Mouse (Mus musculus) adrenal gland, adult 18-20 months (tissue): ENCODE data around the gene Rsg1. TPM values are rescaled to one million over a fixed set of nuclear protein-coding genes. Genes with fewer than 3 reads are reported as not detected.

Experiments used
- DNase-seq, 2 experiments: peaks; one replicate each; pipeline ENCODE4 v3.0.0; 2021 to 2022; ENCODE audit warnings: low spot score in 2 of 2
- total RNA-seq, 2 experiments: library from RNA; stranded (reverse); gene quantifications; 1 replicate in 1 of 2; 2 replicates in 1 of 2; pipeline ENCODE4 v1.2.3; 2021

The Rsg1 gene
- total RNA-seq, 2 experiments from 2014 or later, result 0.93 to 1.4 TPM

DNA sequence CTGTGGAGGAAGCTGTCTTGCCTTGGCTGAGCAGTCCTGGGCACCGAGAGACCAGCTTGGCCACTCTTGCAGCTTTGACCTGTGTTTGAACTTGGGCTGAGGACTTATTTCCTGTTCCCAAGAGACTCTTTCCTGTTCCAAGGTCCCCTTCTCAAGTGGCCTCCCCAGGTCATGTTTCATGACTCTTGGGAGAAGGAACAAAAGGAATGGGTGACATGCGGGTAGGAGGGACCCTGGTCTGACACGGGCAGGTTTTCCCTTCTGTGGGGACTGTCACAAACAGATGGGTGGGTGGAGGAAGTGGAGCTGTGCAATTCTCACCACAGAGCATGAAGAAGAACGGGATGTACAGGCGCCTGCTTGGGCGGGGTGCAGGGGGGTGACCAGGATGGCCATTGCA, 58.0 kb downstream of the Rsg1 start:
- DNase-seq, result no peak

DNA sequence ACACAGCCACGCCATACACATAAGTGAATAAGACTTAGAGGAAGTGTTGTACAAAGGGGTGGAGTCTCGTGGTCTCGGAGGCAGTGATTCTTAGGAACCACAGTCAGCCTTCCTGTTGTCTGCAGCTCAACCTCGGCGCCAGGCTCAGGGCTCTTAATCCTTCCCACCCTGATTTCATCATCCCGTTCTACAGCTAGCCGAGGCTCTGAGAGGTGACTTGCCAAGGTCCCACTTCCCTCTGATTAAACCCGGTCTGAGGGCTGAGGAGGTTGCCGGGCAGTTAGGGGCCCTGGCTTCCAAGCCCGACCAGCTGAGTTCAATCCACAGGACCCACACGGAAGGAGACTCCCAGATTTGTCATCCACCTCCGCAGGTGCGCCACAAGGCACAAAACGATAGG, 59.1 kb downstream of the Rsg1 start:
- DNase-seq, result no peak

DNA sequence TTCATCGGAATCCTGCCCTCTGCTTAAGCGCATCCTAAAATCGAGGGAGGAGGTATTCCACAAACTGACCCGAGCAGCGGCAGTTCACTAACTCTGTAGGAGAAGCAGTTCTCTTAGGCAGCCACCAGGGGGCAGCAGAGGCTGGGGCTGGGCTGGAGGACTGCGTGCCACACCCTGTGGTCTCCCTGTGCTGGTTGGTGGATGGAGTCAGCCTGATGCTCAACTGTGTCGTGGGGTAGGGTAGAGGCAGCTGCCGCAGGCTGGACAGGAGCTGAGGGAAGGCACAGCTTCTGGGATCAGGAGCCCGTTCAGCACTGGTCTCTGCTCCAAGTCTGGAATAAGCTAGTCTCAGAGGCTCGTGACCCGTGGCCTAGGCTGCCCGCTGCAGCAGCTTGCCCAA, 59.5 kb downstream of the Rsg1 start:
- peak; percentile 88 to 93 for DNase-seq

DNA sequence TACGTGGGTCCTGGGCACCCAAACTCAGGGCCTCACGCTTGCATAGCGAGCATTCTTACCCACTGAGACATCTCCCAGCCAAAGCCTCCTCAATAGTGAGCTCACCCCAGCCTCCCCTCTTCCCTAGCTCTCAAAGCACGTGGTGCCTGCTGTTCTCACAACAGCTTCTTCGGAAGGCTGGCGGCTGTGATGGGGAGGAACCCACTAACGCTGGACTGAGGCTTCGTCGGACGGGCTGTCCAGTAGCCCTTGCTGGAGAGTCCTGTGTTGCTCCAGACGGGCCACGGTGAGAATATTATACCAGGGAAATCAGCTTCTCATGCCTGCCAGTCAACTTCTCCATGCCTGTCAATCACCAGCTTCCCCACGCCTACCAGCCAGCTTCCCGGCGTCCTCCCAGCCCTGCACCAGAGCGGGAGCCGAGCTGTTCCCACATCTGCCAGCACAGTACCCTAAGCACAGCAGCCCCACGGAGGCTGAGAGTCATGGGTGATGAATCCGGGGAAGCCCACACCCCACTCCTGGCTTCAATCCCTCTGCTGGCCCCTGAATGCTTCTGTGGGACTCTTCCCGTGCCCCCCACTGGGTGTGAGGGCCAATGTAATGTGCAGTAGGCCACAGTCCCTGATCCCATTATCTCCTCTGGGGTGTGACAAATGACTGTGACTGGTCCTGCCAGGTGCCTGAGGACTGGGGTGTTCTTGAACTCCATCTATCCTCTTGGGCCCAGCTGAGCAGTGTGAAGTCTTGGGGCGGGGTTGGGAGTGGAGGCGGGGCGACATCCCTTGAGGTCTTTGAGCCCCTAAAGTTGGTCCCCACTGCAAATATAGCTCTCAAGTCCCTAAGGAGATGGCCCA, 61.0 kb downstream of the Rsg1 start:
- no peak for DNase-seq

Other genes with a start within 250 kb of the Rsg1 start
- 10 to 100 TPM; 30.2 to 31.0 TPM for gene Atp13a2, start 227.1 kb upstream of the Rsg1 start, total RNA-seq
- 1 to 10 TPM; 6.4 to 6.6 TPM for gene Mfap2, start 203.5 kb upstream of the Rsg1 start, total RNA-seq
- 1 to 10 TPM; 6.4 to 6.9 TPM for gene Crocc, start 153.4 kb upstream of the Rsg1 start, total RNA-seq
- 10 to 100 TPM; 59.3 to 61.1 TPM for gene Necap2, start 135.6 kb upstream of the Rsg1 start, total RNA-seq
- not detected for gene Spata21, start 125.6 kb upstream of the Rsg1 start, total RNA-seq
- gene Szrd1, start 74.2 kb upstream of the Rsg1 start, total RNA-seq, result 100 to 1,000 TPM; 109 to 127 TPM
- 10 to 100 TPM; 21.1 to 23.1 TPM for gene Fbxo42, start 66.0 kb upstream of the Rsg1 start, total RNA-seq
- gene Arhgef19, start 25.5 kb downstream of the Rsg1 start, total RNA-seq, result 10 to 100 TPM; 47.6 to 51.9 TPM
- 10 to 100 TPM; 12.0 to 18.1 TPM for gene Epha2, start 87.3 kb downstream of the Rsg1 start, total RNA-seq
- gene Fam131c, start 154.3 kb downstream of the Rsg1 start, total RNA-seq, result 1 to 10 TPM; 1.3 to 2.4 TPM
- gene Clcnka, start 184.8 kb downstream of the Rsg1 start, total RNA-seq, result not detected
- gene Clcnkb, start 202.1 kb downstream of the Rsg1 start, total RNA-seq, result not detected
- under 1 TPM; 0.20 to 0.86 TPM for gene Hspb7, start 206.8 kb downstream of the Rsg1 start, total RNA-seq
- under 1 TPM in 1 of 2 experiments, not detected in 1; 0.35 TPM for gene Srarp, start 222.1 kb downstream of the Rsg1 start, total RNA-seq
- gene Zbtb17, start 230.7 kb downstream of the Rsg1 start, total RNA-seq, result 10 to 100 TPM; 18.6 to 20.5 TPM